Mouse (Mus musculus): ENCODE results near the gene BC030870.

The BC030870 gene

DNA sequence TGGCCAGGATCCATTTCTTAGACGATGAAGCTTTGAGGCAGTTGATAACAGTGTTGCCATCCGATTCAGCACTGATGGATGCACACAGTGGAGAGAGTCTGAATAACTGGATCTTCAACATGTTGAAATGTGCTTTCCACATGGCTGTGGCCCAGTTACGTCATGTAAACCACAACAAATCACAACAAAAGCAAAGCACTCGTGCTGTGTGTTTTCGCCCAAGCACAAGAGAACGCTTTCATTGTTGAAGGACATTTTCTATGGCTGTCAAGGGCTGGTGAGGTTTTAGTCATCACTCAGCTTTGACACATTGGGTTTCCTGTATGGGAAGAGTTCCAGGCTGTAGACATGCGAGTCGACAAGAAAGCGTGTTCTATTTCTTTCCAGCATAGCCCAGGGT lies 48.6 kb downstream of the BC030870 start:
- DNase-seq (ENCODE audit: low spot score in 2 of 2), result no peak

DNA sequence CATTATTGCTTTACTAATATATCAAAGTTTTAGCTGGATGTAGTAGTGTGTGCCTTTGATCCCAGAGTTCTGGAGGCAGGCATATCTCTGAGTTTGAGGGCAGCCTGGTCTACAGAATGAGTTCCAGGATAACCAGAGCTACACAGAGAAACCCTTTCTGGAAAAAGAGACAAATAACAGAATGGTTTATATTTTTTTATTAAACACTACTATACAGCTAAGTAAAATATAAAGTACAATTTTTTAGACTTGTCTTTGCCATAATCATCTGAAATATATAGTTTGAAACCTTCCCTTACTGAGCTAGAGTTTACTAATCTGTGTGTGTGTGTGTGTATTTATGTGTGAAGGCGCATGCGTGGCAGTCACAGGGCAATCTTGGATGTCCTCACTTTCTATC lies 54.6 kb downstream of the BC030870 start, which contains the start of gene Gm10663:
Gene Gm10663, plus strand, starts transcription at position 301 of the 400 bp plus-strand sequence.
- no peak for DNase-seq (ENCODE audit: low spot score in 2 of 2)

DNA sequence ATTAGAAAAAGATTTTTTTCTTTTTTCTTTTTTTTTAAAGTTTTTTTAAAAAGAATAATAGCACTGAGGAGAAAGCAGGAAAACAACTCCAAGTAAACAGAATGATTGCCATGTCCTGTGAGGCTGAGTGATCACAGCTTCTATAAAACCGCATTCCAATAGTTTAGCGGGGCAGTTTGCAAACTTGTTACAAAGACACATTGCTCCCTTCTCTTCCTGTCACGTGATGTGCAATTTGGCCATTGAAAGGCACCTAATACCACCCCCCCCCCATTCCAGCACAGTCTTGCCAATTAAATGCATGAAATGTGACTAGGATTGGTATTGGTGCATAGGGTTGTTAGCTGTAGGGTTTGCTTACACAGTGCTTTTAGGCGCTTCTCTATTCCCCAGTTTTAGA lies 58.4 kb downstream of the BC030870 start:
- DNase-seq (ENCODE audit: low spot score in 2 of 2), result no peak

DNA sequence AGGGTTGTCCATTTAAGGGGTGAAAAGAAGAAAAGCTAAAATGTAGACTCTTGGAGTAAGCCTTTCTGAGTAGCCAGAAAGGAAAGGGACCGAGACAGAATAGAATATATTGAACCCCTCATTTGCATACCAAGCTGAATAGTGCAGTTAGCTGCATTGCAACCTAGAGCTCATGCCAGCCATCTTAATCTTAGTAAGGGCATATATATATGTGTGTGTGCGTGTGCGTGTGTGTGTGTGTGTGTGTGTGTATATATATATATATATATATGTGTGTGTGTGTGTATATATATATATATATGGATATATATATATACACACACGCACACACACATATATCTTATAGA lies 60.9 kb downstream of the BC030870 start:
- DNase-seq (ENCODE audit: low spot score in 2 of 2), result no peak

DNA sequence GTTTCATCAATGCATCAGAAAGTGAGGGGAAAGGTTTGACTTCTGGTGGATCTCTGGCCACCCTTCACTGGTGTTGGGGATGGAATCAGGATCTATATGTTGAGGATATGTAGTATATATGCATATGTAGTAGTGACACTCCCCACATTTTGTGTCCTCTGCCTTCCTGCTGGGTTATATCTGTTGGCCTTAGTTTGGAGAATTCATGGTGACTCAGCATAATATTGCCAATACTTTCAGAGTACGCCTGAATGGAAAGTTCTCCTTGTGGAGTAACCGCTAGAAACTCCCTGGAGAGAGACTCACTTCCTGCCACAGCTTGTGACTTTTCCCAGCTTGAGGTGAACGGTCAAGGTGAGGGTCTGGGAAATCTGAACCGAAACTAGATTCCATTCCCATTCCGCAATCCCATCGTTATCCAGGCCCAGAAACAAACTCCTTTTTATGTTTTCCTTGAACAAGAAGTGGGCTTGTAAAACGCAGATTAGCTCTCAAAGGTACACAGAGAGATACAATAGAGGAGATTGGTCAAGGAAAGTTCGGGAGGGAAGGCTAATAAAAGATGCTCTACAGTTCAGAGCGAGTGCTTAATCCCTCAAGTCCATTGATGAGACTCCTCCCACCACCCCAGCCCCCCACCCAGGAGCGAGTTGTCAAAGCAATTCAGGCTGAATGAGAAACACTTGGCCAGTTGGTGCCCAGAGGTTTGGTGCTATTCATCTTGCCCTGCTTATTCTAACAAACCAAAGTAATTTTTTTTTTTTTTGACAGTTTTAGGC lies 61.5 kb downstream of the BC030870 start:
- no peak for DNase-seq (ENCODE audit: low spot score in 2 of 2)

DNA sequence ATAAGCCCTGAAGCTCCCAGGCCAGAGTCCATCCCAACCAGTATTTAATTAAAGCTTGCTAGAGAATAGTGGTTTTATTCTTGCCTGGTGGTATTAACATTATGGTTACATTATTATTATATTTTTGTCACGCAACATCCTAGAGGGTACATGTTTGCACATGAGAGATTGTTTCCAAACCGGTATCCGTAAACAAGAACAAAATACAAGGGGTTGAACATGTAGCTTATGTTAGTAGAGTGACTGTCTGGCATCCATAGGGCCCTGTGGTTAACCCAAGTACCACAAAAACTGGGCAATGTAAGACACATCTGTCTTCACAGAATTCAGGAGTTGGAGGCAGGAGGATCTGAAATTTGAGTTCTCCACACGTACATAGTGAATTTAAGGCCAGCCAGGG lies 62.3 kb downstream of the BC030870 start:
- DNase-seq (ENCODE audit: low spot score in 2 of 2), result no peak

DNA sequence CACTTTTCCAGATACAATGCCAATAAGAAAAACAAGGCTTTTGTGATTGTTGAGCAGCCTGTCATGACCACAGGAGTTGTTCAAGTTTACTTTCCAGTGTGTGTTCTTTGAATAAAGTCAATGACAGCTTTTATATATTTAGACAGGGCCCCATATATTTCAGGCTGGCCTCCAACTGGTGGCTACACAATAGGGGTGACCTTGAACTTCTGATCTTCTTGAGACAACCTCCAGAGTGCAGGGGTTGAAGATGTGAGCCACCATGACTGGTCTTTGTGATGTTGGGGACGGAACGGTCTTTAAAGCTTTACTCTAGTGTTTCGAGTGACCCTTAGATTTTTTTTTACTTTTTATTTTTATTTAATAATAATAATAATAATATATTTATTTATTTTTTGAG lies 63.7 kb downstream of the BC030870 start:
- DNase-seq (ENCODE audit: low spot score in 2 of 2), result no peak

DNA sequence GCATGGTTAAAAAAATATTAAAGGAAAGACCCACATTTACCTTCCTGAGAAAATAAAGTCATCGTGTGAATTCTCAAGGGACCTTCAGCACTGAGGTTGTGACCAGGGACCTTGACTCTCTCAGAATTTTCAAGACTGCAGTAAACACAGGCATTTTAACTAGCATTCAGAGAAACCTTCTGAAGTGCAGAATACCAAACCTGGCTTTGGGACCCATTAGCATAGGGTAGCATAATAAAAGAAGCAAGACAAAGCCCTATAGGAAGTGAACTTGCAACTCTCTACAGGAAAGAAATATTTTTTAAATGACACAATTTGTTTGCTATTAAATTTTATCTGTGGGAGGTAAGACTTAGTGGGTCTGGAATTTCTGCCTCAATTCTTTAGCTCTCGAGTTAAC lies 65.3 kb downstream of the BC030870 start:
- no peak for DNase-seq (ENCODE audit: low spot score in 2 of 2)

DNA sequence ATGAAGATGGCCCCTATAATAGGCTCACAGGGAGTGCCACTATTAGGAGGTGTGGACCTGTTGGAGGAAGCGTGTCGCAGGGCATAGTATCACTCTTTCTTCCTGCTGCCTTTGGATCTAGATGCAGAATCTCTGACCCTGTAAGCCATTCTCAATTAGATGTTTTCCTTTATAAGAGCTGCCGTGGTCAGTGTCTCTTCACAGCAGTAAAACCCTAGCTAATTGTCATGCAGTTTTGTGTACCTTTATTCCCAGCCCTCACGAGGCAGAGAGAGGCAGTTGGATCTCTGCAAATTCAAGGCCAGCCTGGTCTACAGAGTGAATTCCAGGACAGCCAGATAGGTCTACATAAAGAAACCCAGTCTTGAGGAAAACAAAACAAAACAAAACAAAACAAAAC lies 67.2 kb downstream of the BC030870 start:
- no peak for DNase-seq (ENCODE audit: low spot score in 2 of 2)

DNA sequence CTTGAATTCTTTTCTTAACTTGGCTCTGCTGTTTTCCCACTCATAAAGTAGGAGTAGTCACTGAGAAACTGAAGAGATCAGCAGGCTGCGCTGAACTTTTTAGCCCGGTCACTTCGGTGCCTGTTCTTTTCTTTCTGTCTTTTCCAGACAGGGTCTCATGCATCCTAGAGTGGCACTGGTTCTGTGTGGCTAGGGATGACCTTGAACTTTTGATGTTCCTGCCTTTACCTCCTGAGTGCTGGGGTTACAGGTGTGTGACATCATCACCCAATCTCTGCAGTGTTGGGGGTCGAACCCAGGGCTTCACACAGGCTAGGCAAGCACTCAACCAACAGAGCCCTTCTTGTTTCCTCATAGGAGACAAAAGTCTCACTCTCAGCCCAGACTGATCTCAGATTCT lies 72.6 kb downstream of the BC030870 start:
- DNase-seq (ENCODE audit: low spot score in 2 of 2), result no peak

DNA sequence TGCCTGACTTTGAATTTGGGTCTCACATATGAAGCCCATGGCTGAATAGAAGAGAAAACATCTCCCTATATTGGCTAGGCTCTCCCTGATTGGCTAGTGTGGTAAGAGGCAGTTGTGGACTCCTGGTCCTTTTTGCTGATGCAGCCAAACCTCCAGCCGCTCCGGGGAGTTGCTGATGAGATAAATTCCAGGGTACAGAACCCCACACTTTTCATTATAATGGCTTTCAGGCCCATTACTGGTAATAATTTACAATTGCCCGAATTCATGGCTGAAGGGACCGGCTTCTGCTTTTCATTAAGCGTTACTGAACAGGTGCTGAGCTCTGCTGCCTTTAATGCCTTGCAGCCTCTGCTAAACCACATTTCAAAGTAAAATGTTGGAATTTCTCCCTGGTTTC lies 75.4 kb downstream of the BC030870 start:
- no peak for DNase-seq (ENCODE audit: low spot score in 2 of 2)

DNA sequence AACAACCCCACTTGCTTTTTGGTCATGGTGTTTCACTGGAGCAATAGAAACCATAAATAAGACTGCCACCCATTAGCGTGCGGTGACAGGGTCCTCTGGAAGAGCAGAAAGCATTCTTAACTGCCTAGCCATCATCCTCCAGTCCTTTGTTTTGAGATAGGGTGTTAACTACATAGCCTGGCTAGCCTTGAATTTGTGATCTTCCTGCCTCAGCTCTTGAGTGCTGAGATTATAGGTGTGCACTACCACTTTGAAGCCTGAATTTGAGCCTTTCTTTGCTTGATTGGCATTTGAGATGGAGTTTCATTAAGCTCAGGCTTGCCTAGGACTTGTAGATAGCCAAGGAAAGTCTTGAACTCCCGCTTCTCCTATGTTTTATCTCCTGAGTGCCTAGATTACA lies 75.8 kb downstream of the BC030870 start:
- no peak for DNase-seq (ENCODE audit: low spot score in 2 of 2)

DNA sequence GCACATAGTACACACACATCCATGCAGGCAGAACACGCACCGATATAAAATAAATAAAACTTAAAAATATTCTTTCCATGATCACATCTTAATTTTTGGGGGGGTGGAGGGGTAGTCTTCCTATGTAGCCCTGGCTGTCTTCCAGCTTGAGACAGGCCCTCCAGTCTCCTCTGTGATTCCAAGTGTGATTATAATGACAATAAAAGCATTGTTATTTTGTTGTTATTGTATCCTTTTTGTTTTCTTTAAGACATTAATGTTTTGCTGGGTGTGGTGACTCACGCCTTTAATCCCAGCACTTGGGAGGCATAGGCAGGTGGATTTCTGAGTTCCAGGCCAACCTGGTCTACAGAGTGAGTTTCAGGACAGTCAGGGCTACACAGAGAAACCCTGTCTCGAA lies 81.6 kb downstream of the BC030870 start:
- no peak for DNase-seq (ENCODE audit: low spot score in 2 of 2)

DNA sequence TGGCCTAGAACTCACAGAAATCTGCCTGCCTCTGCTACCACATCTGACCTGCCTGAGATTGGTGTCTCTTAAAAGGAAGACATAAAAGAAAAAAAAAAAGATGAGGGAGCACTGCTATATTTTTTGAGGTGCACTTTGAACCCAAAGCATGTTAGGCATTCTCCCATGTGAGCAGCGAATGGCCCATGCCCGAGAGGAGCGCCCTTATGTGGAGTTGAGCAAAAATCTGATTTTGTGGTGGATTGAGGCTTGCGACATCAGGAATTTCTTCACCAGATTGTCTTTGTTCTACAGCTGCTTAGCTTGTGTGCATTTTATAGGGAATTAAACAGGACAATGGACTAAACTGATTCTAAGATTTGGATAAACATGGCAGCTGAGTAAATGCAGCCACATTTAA lies 82.2 kb downstream of the BC030870 start:
- DNase-seq (ENCODE audit: low spot score in 2 of 2), result no peak

DNA sequence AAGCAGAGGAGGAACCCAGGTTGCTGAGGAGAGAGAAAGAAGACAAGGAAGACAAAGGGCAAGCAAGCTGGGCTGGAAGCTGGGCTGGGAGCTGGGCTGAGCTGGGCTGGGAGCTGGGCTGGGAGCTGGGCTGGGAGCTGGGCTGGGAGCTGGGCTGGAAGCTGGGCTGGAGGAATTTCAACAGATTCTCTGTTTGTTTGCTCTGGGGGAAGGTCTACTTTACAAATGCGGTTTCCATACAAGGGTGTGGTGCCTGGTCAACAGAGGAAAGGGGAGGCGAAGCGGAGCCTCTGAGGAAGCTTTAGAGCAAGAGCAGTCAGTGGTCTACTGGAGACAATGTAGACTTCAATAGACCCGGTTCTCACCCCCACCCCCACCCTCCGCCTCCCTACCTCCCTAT lies 82.8 kb downstream of the BC030870 start:
- no peak for DNase-seq (ENCODE audit: low spot score in 2 of 2)

DNA sequence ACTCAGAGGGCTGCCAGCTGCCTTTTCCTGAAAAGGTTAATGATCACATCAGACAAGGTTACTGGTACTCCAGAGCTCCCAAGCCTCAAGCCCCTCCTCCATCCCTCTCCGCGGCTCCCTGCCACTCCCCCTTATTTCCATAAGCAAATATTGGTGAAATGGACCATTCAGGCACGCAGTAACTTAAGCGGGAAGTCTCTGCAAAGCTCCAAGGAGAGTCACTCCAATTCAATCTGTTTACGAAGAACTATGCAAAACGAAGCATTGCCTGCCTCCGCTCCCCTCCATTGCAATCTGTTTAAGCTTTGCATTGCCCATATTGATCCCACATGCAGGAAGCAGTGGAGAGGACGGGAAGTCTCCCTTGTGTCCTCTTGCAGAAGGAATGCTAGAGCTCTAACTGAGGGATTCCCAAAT lies 92.2 kb downstream of the BC030870 start, which contains the start of gene Apela:
Gene Apela, minus strand, starts transcription at position 220 of the 417 bp plus-strand sequence.
- no peak for DNase-seq (ENCODE audit: low spot score in 2 of 2)

Measured in urinary bladder, adult 18-20 months (tissue).